Mouse (Mus musculus): Measurements from ENCODE around the gene Rnf187.

- TF ChIP-seq MYOG (IDR thresholded peaks at IDR 0.05; ENCODE audit: control insufficient read depth, extremely low read depth, insufficient read length) (no peak), CTCF (IDR thresholded peaks at IDR 0.05; ENCODE audit: control insufficient read depth, insufficient read depth, insufficient read length) (no peak), MAX (IDR thresholded peaks at IDR 0.05) (no peak), FOSL1 (IDR thresholded peaks at IDR 0.05; ENCODE audit: insufficient read depth, low read length, poor library complexity, severe bottlenecking) (no peak), USF1 (IDR thresholded peaks at IDR 0.05; ENCODE audit: low read depth) (no peak), MYOD1 (IDR thresholded peaks at IDR 0.05; ENCODE audit: control insufficient read depth, insufficient read length, low read depth) (no peak)
Observed at GRCm38 (mm10) chr11:58922420-58922819, 16.3 kb downstream of the Rnf187 start.

Measured in C2C12 (cell line).